Mouse (Mus musculus): ENCODE measurements around the gene Gstm4.
"Not testable (repeated sequence)": the region's sequence is repeated elsewhere in the genome, so short reads cannot be mapped to it uniquely, and the experiment has no call there.

Gstm4 gene

GRCm38 (mm10) chr3:108069231-108069870 lies 24.7 kb upstream of the Gstm4 start:
- ATAC-seq (ENCODE audit: low TSS enrichment): peak; percentile 80

- ATAC-seq (ENCODE audit: low TSS enrichment): no peak
Observed at GRCm38 (mm10) chr3:108068826-108069225, 24.1 kb upstream of the Gstm4 start.

GRCm38 (mm10) chr3:108067370-108067934 lies 22.8 kb upstream of the Gstm4 start:
- no peak for ATAC-seq (ENCODE audit: low TSS enrichment)

GRCm38 (mm10) chr3:108065551-108065950 lies 20.9 kb upstream of the Gstm4 start:
- no peak for ATAC-seq (ENCODE audit: low TSS enrichment)

GRCm38 (mm10) chr3:108064672-108065071 lies 20.0 kb upstream of the Gstm4 start:
- ATAC-seq (ENCODE audit: low TSS enrichment): no peak

- ATAC-seq (ENCODE audit: low TSS enrichment): no peak
Observed at GRCm38 (mm10) chr3:108062648-108063047, 18.0 kb upstream of the Gstm4 start.

- ATAC-seq (ENCODE audit: low TSS enrichment): peak; percentile 84
Observed at GRCm38 (mm10) chr3:108061420-108061819, 16.7 kb upstream of the Gstm4 start.

GRCm38 (mm10) chr3:108050493-108050892 lies 5.8 kb upstream of the Gstm4 start:
- ATAC-seq (ENCODE audit: low TSS enrichment): no peak

- ATAC-seq (ENCODE audit: low TSS enrichment): no peak
Observed at GRCm38 (mm10) chr3:108048306-108048705, 3.6 kb upstream of the Gstm4 start.

- ATAC-seq (ENCODE audit: low TSS enrichment): no peak
Observed at GRCm38 (mm10) chr3:108046944-108047655, 2.4 kb upstream of the Gstm4 start.

- no peak for ATAC-seq (ENCODE audit: low TSS enrichment)
Observed at GRCm38 (mm10) chr3:108033156-108033555, 11.5 kb downstream of the Gstm4 start.

GRCm38 (mm10) chr3:108032113-108032512 lies 12.6 kb downstream of the Gstm4 start:
- ATAC-seq (ENCODE audit: low TSS enrichment): no peak

GRCm38 (mm10) chr3:108028641-108029365 lies 15.9 kb downstream of the Gstm4 start:
- no peak for ATAC-seq (ENCODE audit: low TSS enrichment)

- ATAC-seq (ENCODE audit: low TSS enrichment): no peak
Observed at GRCm38 (mm10) chr3:108026597-108026996, 18.1 kb downstream of the Gstm4 start.

GRCm38 (mm10) chr3:108026049-108026448 lies 18.6 kb downstream of the Gstm4 start:
- ATAC-seq (ENCODE audit: low TSS enrichment): peak; percentile 82

- ATAC-seq (ENCODE audit: low TSS enrichment): no peak
Observed at GRCm38 (mm10) chr3:108025318-108025717, 19.4 kb downstream of the Gstm4 start.

- ATAC-seq (ENCODE audit: low TSS enrichment): no peak
Observed at GRCm38 (mm10) chr3:108022650-108023049, 22.0 kb downstream of the Gstm4 start.

- not testable (repeated sequence) for ATAC-seq (ENCODE audit: low TSS enrichment)
Observed at GRCm38 (mm10) chr3:108020351-108021022, 24.2 kb downstream of the Gstm4 start.

GRCm38 (mm10) chr3:108019226-108019625 lies 25.5 kb downstream of the Gstm4 start:
- ATAC-seq (ENCODE audit: low TSS enrichment): not testable (repeated sequence)

GRCm38 (mm10) chr3:108018190-108018820 lies 26.4 kb downstream of the Gstm4 start:
- ATAC-seq (ENCODE audit: low TSS enrichment): no peak

GRCm38 (mm10) chr3:108017473-108018189 lies 27.1 kb downstream of the Gstm4 start, which contains the start of gene Gstm1:
Gene Gstm1 (minus strand): TSS chr3:108017973.
- ATAC-seq (ENCODE audit: low TSS enrichment): peak; percentile 80

All from frontal cortex, adult (tissue).